Mouse (Mus musculus): ENCODE results near the gene Ppp1r12b. TPM values are rescaled to one million over a fixed set of nuclear protein-coding genes. Genes with fewer than 3 reads are reported as not detected.

Ppp1r12b gene
- polyA plus RNA-seq, 1 experiment from 2014 or later: 12.5 TPM

DNA sequence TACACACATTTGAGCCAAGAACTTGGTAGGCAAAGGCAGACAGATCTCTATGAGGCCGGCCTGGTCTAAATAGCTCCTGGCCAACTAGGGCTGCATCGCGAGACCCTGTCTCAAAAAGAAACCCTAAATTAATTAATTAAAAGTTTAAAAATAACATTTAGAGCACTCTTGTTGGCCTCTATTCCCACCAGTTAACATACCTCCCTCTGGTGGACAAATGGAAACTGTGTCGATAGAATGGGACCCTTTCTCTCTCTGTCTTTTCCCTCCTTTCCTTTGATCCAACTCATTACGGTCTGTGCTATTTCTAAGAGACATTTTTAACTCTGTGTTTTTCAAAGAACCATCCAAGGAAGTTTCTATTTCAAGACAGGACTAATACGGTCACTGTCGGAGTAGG lies 4.9 kb upstream of the Ppp1r12b start:
- TF ChIP-seq CTCF (IDR thresholded peaks at IDR 0.05; ENCODE audit: low read depth) (peak; percentile 69), EP300 (optimal IDR thresholded peaks at IDR 0.05) (no peak)
- Histone ChIP-seq H3K4me3 (ENCODE audit: low read depth, low read length) (no peak overlapping the region), H3K9me3 (ENCODE audit: control insufficient read depth, low read length) (no peaks in the 10 kb centered on the region), H3K9ac (ENCODE audit: low read length) (no peak overlapping the region), H3K27me3 (ENCODE audit: control insufficient read depth, insufficient read depth, low read length) (no peaks in the 10 kb centered on the region), H3K4me1 (replicated peaks; ENCODE audit: control insufficient read depth, insufficient read depth) (no peaks in the 10 kb centered on the region), H3K4me2 (replicated peaks; ENCODE audit: low read depth) (no peak overlapping the region), H3K36me3 (ENCODE audit: control insufficient read depth, insufficient read depth, low read length) (no peaks in the 10 kb centered on the region), H3K27ac (replicated peaks) (no peak overlapping the region)
- ATAC-seq (ENCODE audit: low FRiP score, low TSS enrichment): no peak
- 55% methylated on average over 7 of the region's 7 CpGs for WGBS
- no peak for DNase-seq (ENCODE audit: low spot score)

- no peaks in the 10 kb centered on the region for H3K27me3 ChIP-seq (ENCODE audit: control insufficient read depth, insufficient read depth, low read length)
- TF ChIP-seq CTCF (IDR thresholded peaks at IDR 0.05; ENCODE audit: low read depth): no peak
- TF ChIP-seq EP300 (optimal IDR thresholded peaks at IDR 0.05): no peak
- H3K9ac ChIP-seq (ENCODE audit: low read length): peak overlapping the region; percentile 90
- H3K36me3 ChIP-seq (ENCODE audit: control insufficient read depth, insufficient read depth, low read length): no peaks in the 10 kb centered on the region
- peak overlapping the region; percentile 82 for H3K27ac ChIP-seq (replicated peaks)
- no peaks in the 10 kb centered on the region for H3K9me3 ChIP-seq (ENCODE audit: control insufficient read depth, low read length)
- ATAC-seq (ENCODE audit: low FRiP score, low TSS enrichment) (peak; percentile 19; the same call in 1 of the 2 replicates), DNase-seq (ENCODE audit: low spot score) (no peak)
- peak overlapping the region; percentile 87 for H3K4me2 ChIP-seq (replicated peaks; ENCODE audit: low read depth)
- WGBS: 2% methylated on average over 16 of the region's 16 CpGs
- H3K4me3 ChIP-seq (ENCODE audit: low read depth, low read length): peak overlapping the region; percentile 95
- 0 out of 2 replicates have a peak, but pooled peaks cover 2% of the 10 kb centered on the region for H3K4me1 ChIP-seq (replicated peaks; ENCODE audit: control insufficient read depth, insufficient read depth)
Observed at GRCm38 (mm10) chr1:134955050-134955636, 599 bp downstream of the Ppp1r12b start.

GRCm38 (mm10) chr1:134949946-134950345 lies 5.8 kb downstream of the Ppp1r12b start:
- Histone ChIP-seq H3K36me3 (ENCODE audit: control insufficient read depth, insufficient read depth, low read length) (no peaks in the 10 kb centered on the region), H3K9me3 (ENCODE audit: control insufficient read depth, low read length) (no peaks in the 10 kb centered on the region), H3K27me3 (ENCODE audit: control insufficient read depth, insufficient read depth, low read length) (no peaks in the 10 kb centered on the region), H3K27ac (replicated peaks) (no peak overlapping the region), H3K4me2 (replicated peaks; ENCODE audit: low read depth) (no peak overlapping the region), H3K4me3 (ENCODE audit: low read depth, low read length) (no peak overlapping the region), H3K9ac (ENCODE audit: low read length) (no peak overlapping the region), H3K4me1 (replicated peaks; ENCODE audit: control insufficient read depth, insufficient read depth) (no peaks in the 10 kb centered on the region)
- DNase-seq (ENCODE audit: low spot score) (no peak), ATAC-seq (ENCODE audit: low FRiP score, low TSS enrichment) (no peak)
- TF ChIP-seq CTCF (IDR thresholded peaks at IDR 0.05; ENCODE audit: low read depth) (no peak), EP300 (optimal IDR thresholded peaks at IDR 0.05) (no peak)
- 60% methylated on average over 3 of the region's 3 CpGs for WGBS

- H3K9me3 ChIP-seq (ENCODE audit: control insufficient read depth, low read length): no peaks in the 10 kb centered on the region
- H3K4me1 ChIP-seq (replicated peaks; ENCODE audit: control insufficient read depth, insufficient read depth): no peaks in the 10 kb centered on the region
- no peak for ATAC-seq (ENCODE audit: low FRiP score, low TSS enrichment)
- TF ChIP-seq EP300 (optimal IDR thresholded peaks at IDR 0.05) (no peak), CTCF (IDR thresholded peaks at IDR 0.05; ENCODE audit: low read depth) (no peak)
- H3K27ac ChIP-seq (replicated peaks): no peak overlapping the region
- DNase-seq (ENCODE audit: low spot score): no peak
- no peaks in the 10 kb centered on the region for H3K36me3 ChIP-seq (ENCODE audit: control insufficient read depth, insufficient read depth, low read length)
- no peak overlapping the region for H3K4me2 ChIP-seq (replicated peaks; ENCODE audit: low read depth)
- no peak overlapping the region for H3K9ac ChIP-seq (ENCODE audit: low read length)
- 77% methylated on average over 7 of the region's 7 CpGs for WGBS
- H3K27me3 ChIP-seq (ENCODE audit: control insufficient read depth, insufficient read depth, low read length): no peaks in the 10 kb centered on the region
- no peak overlapping the region for H3K4me3 ChIP-seq (ENCODE audit: low read depth, low read length)
Observed at GRCm38 (mm10) chr1:134947590-134947989, 8.2 kb downstream of the Ppp1r12b start.

GRCm38 (mm10) chr1:134942898-134943297 lies 12.8 kb downstream of the Ppp1r12b start:
- DNase-seq (ENCODE audit: low spot score) (no peak), ATAC-seq (ENCODE audit: low FRiP score, low TSS enrichment) (no peak)
- H3K27me3 ChIP-seq (ENCODE audit: control insufficient read depth, insufficient read depth, low read length): no peaks in the 10 kb centered on the region
- H3K9me3 ChIP-seq (ENCODE audit: control insufficient read depth, low read length): no peaks in the 10 kb centered on the region
- no peak overlapping the region for H3K4me2 ChIP-seq (replicated peaks; ENCODE audit: low read depth)
- H3K9ac ChIP-seq (ENCODE audit: low read length): no peak overlapping the region
- H3K4me3 ChIP-seq (ENCODE audit: low read depth, low read length): no peak overlapping the region
- H3K27ac ChIP-seq (replicated peaks): no peak overlapping the region
- 84% methylated on average over 2 of the region's 2 CpGs for WGBS
- H3K4me1 ChIP-seq (replicated peaks; ENCODE audit: control insufficient read depth, insufficient read depth): no peaks in the 10 kb centered on the region
- TF ChIP-seq CTCF (IDR thresholded peaks at IDR 0.05; ENCODE audit: low read depth) (no peak), EP300 (optimal IDR thresholded peaks at IDR 0.05) (no peak)
- H3K36me3 ChIP-seq (ENCODE audit: control insufficient read depth, insufficient read depth, low read length): no peaks in the 10 kb centered on the region

- Histone ChIP-seq H3K4me1 (replicated peaks; ENCODE audit: control insufficient read depth, insufficient read depth) (no peaks in the 10 kb centered on the region), H3K9me3 (ENCODE audit: control insufficient read depth, low read length) (no peaks in the 10 kb centered on the region), H3K4me3 (ENCODE audit: low read depth, low read length) (no peak overlapping the region), H3K27ac (replicated peaks) (no peak overlapping the region), H3K36me3 (ENCODE audit: control insufficient read depth, insufficient read depth, low read length) (no peaks in the 10 kb centered on the region), H3K9ac (ENCODE audit: low read length) (no peak overlapping the region), H3K27me3 (ENCODE audit: control insufficient read depth, insufficient read depth, low read length) (no peaks in the 10 kb centered on the region), H3K4me2 (replicated peaks; ENCODE audit: low read depth) (no peak overlapping the region)
- DNase-seq (ENCODE audit: low spot score) (no peak), ATAC-seq (ENCODE audit: low FRiP score, low TSS enrichment) (no peak)
- WGBS: 33% methylated on average over 4 of the region's 4 CpGs
- TF ChIP-seq EP300 (optimal IDR thresholded peaks at IDR 0.05): no peak
- no peak for TF ChIP-seq CTCF (IDR thresholded peaks at IDR 0.05; ENCODE audit: low read depth)
Observed at GRCm38 (mm10) chr1:134940863-134941262, 14.9 kb downstream of the Ppp1r12b start.
